Mouse (Mus musculus) olfactory bulb, adult 2 months (tissue): ENCODE data around the gene Dach1. TPM values are rescaled to one million over a fixed set of nuclear protein-coding genes. Genes with fewer than 3 reads are reported as not detected.

Experiments
- H3K27ac ChIP-seq: fragments of 200-500 bp; 2 replicates; pipeline ENCODE4 v1.5.1; 2012; ENCODE audit warnings: low read depth, low read length; ENCODE audit not compliant: insufficient read depth
- H3K4me1 ChIP-seq: fragments of 200-500 bp; 2 replicates; pipeline ENCODE4 v1.6.1; 2012; ENCODE audit warnings: low read length; ENCODE audit not compliant: control insufficient read depth, insufficient read depth
- H3K4me3 ChIP-seq: fragments of 200-500 bp; 2 replicates; pipeline ENCODE4 v1.5.1; 2012; ENCODE audit warnings: mild to moderate bottlenecking, low read depth, low read length, moderate library complexity; ENCODE audit not compliant: insufficient read depth
- CTCF ChIP-seq: fragments of 200-500 bp; IDR thresholded peaks from 2 replicates; pipeline ENCODE4 v1.5.1; 2012; ENCODE audit warnings: low read depth, mild to moderate bottlenecking, low read length, moderate library complexity; ENCODE audit not compliant: insufficient read depth
- POLR2A ChIP-seq: fragments of 200-500 bp; IDR thresholded peaks from 2 replicates; pipeline ENCODE4 v1.6.1; 2012; ENCODE audit warnings: mild to moderate bottlenecking, low read depth, low read length, moderate library complexity; ENCODE audit not compliant: insufficient read depth
- WGBS: fragments of 180-500 bp; shearing (Covaris S2); methylation state at CpG from one replicate; pipeline ENCODE4 v1.1.7; 2018; 5-methylcytosine and 5-hydroxymethylcytosine counted together
- polyA plus RNA-seq: library from polyadenylated mRNA; stranded (reverse); fragments of >200 nt; gene quantifications from 2 replicates; pipeline ENCODE4 v1.2.4, GENCODE M21; 2012; ENCODE audit warnings: low replicate concordance; ENCODE audit not compliant: missing spikeins, insufficient read depth, insufficient read length

Dach1 gene
- polyA plus RNA-seq: not detected in 2 replicates

- under 1% methylated on average over 32 of the region's 32 CpGs for WGBS
- TF ChIP-seq CTCF (no peak), POLR2A (no peak)
These were observed at the start of gene Dach1 for GRCm38 (mm10) chr14:98169421-98170076. Dach1 (minus strand) TSS chr14:98169765.

GRCm38 (mm10) chr14:98200089-98200488, 30.5 kb upstream of the Dach1 start:
- H3K4me3 ChIP-seq: no peak overlapping the region
- WGBS: 88% methylated on average over 3 of the region's 3 CpGs
- TF ChIP-seq POLR2A (no peak), CTCF (no peak)
- no peaks in the 10 kb centered on the region for H3K4me1 ChIP-seq
- no peak overlapping the region for H3K27ac ChIP-seq

More at GRCm38 (mm10) chr14:98169421-98170076, at the start of gene Dach1:
- peak within 1 kb of the TSS; percentile 67 for H3K4me3 ChIP-seq
- peaks cover 4% of the 10 kb centered on the region; the same call in 1 of the 2 replicates for H3K4me1 ChIP-seq
- H3K27ac ChIP-seq: no peak within 1 kb of the TSS

GRCm38 (mm10) chr14:98181545-98181944, 12.0 kb upstream of the Dach1 start:
- Histone ChIP-seq H3K4me3 (no peak overlapping the region), H3K27ac (no peak overlapping the region), H3K4me1 (no peaks in the 10 kb centered on the region)
- 7% methylated on average over 1 of the region's 1 CpGs for WGBS
- no peak for TF ChIP-seq CTCF
- no peak for TF ChIP-seq POLR2A

GRCm38 (mm10) chr14:98173831-98174230, 4.3 kb upstream of the Dach1 start:
- Histone ChIP-seq H3K4me3 (no peak overlapping the region), H3K4me1 (peaks cover 4% of the 10 kb centered on the region; the same call in 1 of the 2 replicates), H3K27ac (no peak overlapping the region)
- 77% methylated on average over 2 of the region's 2 CpGs for WGBS
- no peak for TF ChIP-seq POLR2A
- no peak for TF ChIP-seq CTCF

- WGBS: 22% methylated on average over 5 of the region's 5 CpGs
- H3K4me3 ChIP-seq: no peak overlapping the region
- H3K27ac ChIP-seq: no peak overlapping the region
- peaks cover 4% of the 10 kb centered on the region; the same call in 1 of the 2 replicates for H3K4me1 ChIP-seq
- TF ChIP-seq POLR2A (no peak), CTCF (no peak)
These were observed 2.9 kb upstream of the Dach1 start for GRCm38 (mm10) chr14:98172394-98172905.

- TF ChIP-seq POLR2A (no peak), CTCF (no peak)
- H3K27ac ChIP-seq: no peak overlapping the region
- WGBS: 52% methylated on average over 5 of the region's 5 CpGs
- H3K4me3 ChIP-seq: no peak overlapping the region
- peaks cover 4% of the 10 kb centered on the region; the same call in 1 of the 2 replicates for H3K4me1 ChIP-seq
These were observed 2.3 kb upstream of the Dach1 start for GRCm38 (mm10) chr14:98171861-98172260.

- Histone ChIP-seq H3K4me1 (peaks cover 4% of the 10 kb centered on the region; the same call in 1 of the 2 replicates), H3K4me3 (peak overlapping the region; percentile 67), H3K27ac (no peak overlapping the region)
- no peak for TF ChIP-seq CTCF
- TF ChIP-seq POLR2A: no peak
- under 1% methylated on average over 45 of the region's 45 CpGs for WGBS
These were observed 610 bp downstream of the Dach1 start for GRCm38 (mm10) chr14:98168908-98169401.

- H3K4me3 ChIP-seq: peak overlapping the region; percentile 67
- TF ChIP-seq POLR2A (no peak), CTCF (no peak)
- H3K27ac ChIP-seq: no peak overlapping the region
- WGBS: under 1% methylated on average over 46 of the region's 48 CpGs
- H3K4me1 ChIP-seq: peaks cover 4% of the 10 kb centered on the region; the same call in 1 of the 2 replicates
These were observed 1.3 kb downstream of the Dach1 start for GRCm38 (mm10) chr14:98168039-98168907.

- 3% methylated on average over 33 of the region's 33 CpGs for WGBS
These were observed 2.2 kb downstream of the Dach1 start for GRCm38 (mm10) chr14:98167186-98168038.

More at GRCm38 (mm10) chr14:98167186-98168038, 2.2 kb downstream of the Dach1 start:
- Histone ChIP-seq H3K4me3 (peak overlapping the region; percentile 67), H3K27ac (no peak overlapping the region), H3K4me1 (peaks cover 4% of the 10 kb centered on the region; the same call in 1 of the 2 replicates)
- TF ChIP-seq CTCF: no peak
- no peak for TF ChIP-seq POLR2A
